In genomic region chr7:28741368-28741708, GRCm38 (mm10) we compare ENCODE assay signal across 8 mouse cellular contexts. TPM values are rescaled to one million over a fixed set of nuclear protein-coding genes. Genes with fewer than 3 reads are reported as not detected.
DNase-seq lines count a peak whose midpoint lies in the region; ATAC-seq and TF ChIP-seq lines count a peak whose summit lies in the region.

No protein-coding gene starts in this region.

- peak overlapping the region; percentile 53 for H3K4me2 ChIP-seq in CH12.LX (ENCODE audit: insufficient read depth, low read depth, poor library complexity, severe bottlenecking)
- peak overlapping the region; percentile 85 for H3K4me2 ChIP-seq in forebrain, embryonic 13.5 days
- H3K4me2 ChIP-seq in liver, embryonic 14.5 days (ENCODE audit: low read depth) = peak overlapping the region; percentile 93

- no peak for TF ChIP-seq RAD21 in CH12.LX (IDR thresholded peaks at IDR 0.05; ENCODE audit: low read depth, low read length)

- no peak for DNase-seq in heart, embryonic 10.5 days (ENCODE audit: low spot score)
- DNase-seq in heart, postnatal 36 days = no peak
- DNase-seq in CH12.LX (ENCODE audit: extremely low read depth) = no peak
- no peak for DNase-seq in liver, embryonic 14.5 days (ENCODE audit: low read depth in 3 of 3, low spot score in 3 of 3)
- no peak for DNase-seq in gastrocnemius, postnatal 14 days
- DNase-seq in B cell, adult 2 months = no peak
- no peak for DNase-seq in layer of hippocampus, adult 9-10 months (ENCODE audit: low spot score)

- peak overlapping the region; percentile 96 for H3K27ac ChIP-seq in heart, embryonic 10.5 days
- 0 out of 2 replicates have a peak overlapping the region, but pooled peaks have one; percentile 26 for H3K27ac ChIP-seq in CH12.LX (ENCODE audit: insufficient read depth, low read depth)
- H3K27ac ChIP-seq in forebrain, embryonic 13.5 days = 0 out of 2 replicates have a peak overlapping the region, but pooled peaks have one; percentile 16
- H3K27ac ChIP-seq in liver, embryonic 14.5 days = peak overlapping the region; percentile 59

- no peaks in the 10 kb centered on the region for H3K9me3 ChIP-seq in heart, embryonic 10.5 days
- peaks cover 2% of the 10 kb centered on the region for H3K9me3 ChIP-seq in CH12.LX (replicated peaks; ENCODE audit: low read length)
- H3K9me3 ChIP-seq in forebrain, embryonic 13.5 days (replicated peaks) = no peaks in the 10 kb centered on the region
- H3K9me3 ChIP-seq in liver, embryonic 14.5 days (ENCODE audit: control insufficient read depth, low read length) = no peaks in the 10 kb centered on the region

- dilution Hi-C loops in CH12.LX (cut with MboI; ENCODE audit: extremely low pct_ligation_motif_present, extremely low pct_unique_long_range_greater_than_20kb, low sequenced_read_pairs) = no loop called here

- peaks cover 15% of the 10 kb centered on the region; the same call in 1 of the 2 replicates for H3K4me1 ChIP-seq in heart, embryonic 10.5 days
- peaks cover 0 to 23% of the 10 kb centered on the region in 2 experiments; a peak in 2 of 4 replicates for H3K4me1 ChIP-seq in CH12.LX (ENCODE audit: control insufficient read depth in 1 of 2, insufficient read depth in 2 of 2)
- H3K4me1 ChIP-seq in forebrain, embryonic 13.5 days = peaks cover 13% of the 10 kb centered on the region
- peaks cover 6 to 13% of the 10 kb centered on the region in 2 experiments for H3K4me1 ChIP-seq in liver, embryonic 14.5 days (replicated peaks; ENCODE audit: control insufficient read depth in 2 of 2, insufficient read depth in 2 of 2, low read length in 1 of 2)

- intact Hi-C loops in heart, postnatal 36 days (cut with DNase I) = loop anchor here (10.0 kb wide), 1 partner anchor 563 kb away; the partner anchor contains the start of gene Dpf1
- intact Hi-C loops in gastrocnemius, postnatal 14 days (cut with DNase I; ENCODE audit: low total_unique reads) = no loop called here

- peaks cover 64% of the 10 kb centered on the region for H3K36me3 ChIP-seq in heart, embryonic 10.5 days
- peaks cover 23 to 55% of the 10 kb centered on the region in 2 experiments for H3K36me3 ChIP-seq in CH12.LX (replicated peaks in 1 of 2; ENCODE audit: control insufficient read depth in 1 of 2, insufficient read depth in 1 of 2, low read length in 1 of 2)
- peaks cover 53% of the 10 kb centered on the region for H3K36me3 ChIP-seq in forebrain, embryonic 13.5 days (ENCODE audit: poor library complexity, severe bottlenecking)
- peaks cover 3% of the 10 kb centered on the region for H3K36me3 ChIP-seq in liver, embryonic 14.5 days (replicated peaks; ENCODE audit: control insufficient read depth, insufficient read depth, low read depth)

- TF ChIP-seq CTCF in CH12.LX (conservative IDR thresholded peaks at IDR 0.05 in 1 of 2, IDR thresholded peaks at IDR 0.05 in 1 of 2; ENCODE audit: low read depth in 2 of 2, low read length in 2 of 2) = no peak
- TF ChIP-seq CTCF in liver, embryonic 14.5 days (IDR thresholded peaks at IDR 0.05; ENCODE audit: low read depth) = no peak

- H3K27me3 ChIP-seq in heart, embryonic 10.5 days (ENCODE audit: insufficient read depth, poor library complexity, severe bottlenecking) = no peaks in the 10 kb centered on the region
- no peaks in the 10 kb centered on the region for H3K27me3 ChIP-seq in CH12.LX (replicated peaks)
- H3K27me3 ChIP-seq in forebrain, embryonic 13.5 days = no peaks in the 10 kb centered on the region
- no peaks in the 10 kb centered on the region for H3K27me3 ChIP-seq in liver, embryonic 14.5 days (ENCODE audit: control insufficient read depth, insufficient read depth, low read length)

- no peaks in the 10 kb centered on the region; the same call in none of the 2 replicates for H3K79me2 ChIP-seq in CH12.LX (replicated peaks; ENCODE audit: control insufficient read depth, extremely low read depth, insufficient read depth, poor library complexity, severe bottlenecking)

- H3K4me3 ChIP-seq in heart, embryonic 10.5 days = peak overlapping the region; percentile 80
- H3K4me3 ChIP-seq in CH12.LX (replicated peaks in 1 of 3; ENCODE audit: low read depth in 2 of 3, low read length in 2 of 3, poor library complexity in 1 of 3) = peak overlapping the region; percentile 84 to 97 (median 86)
- H3K4me3 ChIP-seq in forebrain, embryonic 13.5 days = peak overlapping the region; percentile 55
- H3K4me3 ChIP-seq in liver, embryonic 14.5 days (ENCODE audit: insufficient read depth in 1 of 2, low read depth in 2 of 2, low read length in 2 of 2) = peak overlapping the region; percentile 77 to 88

- ATAC-seq in forebrain, embryonic 13.5 days = no peak
- ATAC-seq in liver, embryonic 14.5 days (ENCODE audit: insufficient read depth) = peak; percentile 22

- in situ Hi-C loops in CH12.LX (cut with MboI; ENCODE audit: low pct_ligation_motif_present, low pct_unique_long_range_greater_than_20kb, low sequenced_read_pairs) = no loop called here

- WGBS in heart, embryonic 10.5 days = 2% methylated on average over 13 of the region's 13 CpGs
- WGBS in forebrain, embryonic 13.5 days = 2% methylated on average over 13 of the region's 13 CpGs
- WGBS in liver, embryonic 14.5 days (ENCODE audit: insufficient replicate concordance) = 2% methylated on average over 13 of the region's 13 CpGs

- TF ChIP-seq EP300 in CH12.LX (IDR thresholded peaks at IDR 0.05; ENCODE audit: low read length) = no peak
- no peak for TF ChIP-seq EP300 in liver, embryonic 14.5 days (IDR thresholded peaks at IDR 0.05; ENCODE audit: low read depth)

- no peak for TF ChIP-seq POLR2A in CH12.LX (IDR thresholded peaks at IDR 0.05; ENCODE audit: low read depth, low read length)

- peak overlapping the region; percentile 95 for H3K9ac ChIP-seq in CH12.LX (ENCODE audit: insufficient read depth, low read depth)
- peak overlapping the region; percentile 82 for H3K9ac ChIP-seq in forebrain, embryonic 13.5 days
- peak overlapping the region; percentile 94 for H3K9ac ChIP-seq in liver, embryonic 14.5 days (replicated peaks)

TF ChIP-seq in CH12.LX, 34 proteins besides CTCF, POLR2A, EP300 and RAD21 (continues in another document):
- peak; percentile 77; the same call in 1 of the 2 replicates for TF ChIP-seq SIN3A (IDR thresholded peaks at IDR 0.05; ENCODE audit: low read length)
- TF ChIP-seq NRF1 (IDR thresholded peaks at IDR 0.05; ENCODE audit: low read depth, low read length) = no peak
- TF ChIP-seq MXI1 (IDR thresholded peaks at IDR 0.05; ENCODE audit: low read depth, low read length) = peak; percentile 57; the same call in 1 of the 2 replicates

RNA-seq across cellular contexts. Expression of gene Mrps12, which starts 0.3 kb away (rescaled TPM):
- polyA plus RNA-seq in heart, embryonic 10.5 days (2016; fragmentation: Nextera tagmentation; extraction: Ambion mirVana) = 132 and 168 TPM in 2 replicates
- total RNA-seq in heart, postnatal 36 days (2021) = 10 to 100 TPM; 53.9 to 54.1 TPM
- total RNA-seq in CH12.LX (2012; rRNA removed) (112 and 137 TPM in 2 replicates), CH12.LX (2014; rRNA removed) (85.9 and 91.6 TPM in 2 replicates)
- polyA plus RNA-seq in CH12.LX (2012; ENCODE audit: insufficient read length, low read depth) = 66.0 and 69.9 TPM in 2 replicates
- 107 and 122 TPM in 2 replicates for polyA plus RNA-seq in forebrain, embryonic 13.5 days (2015; fragmentation: Nextera tagmentation; extraction: Ambion mirVana)
- polyA plus RNA-seq in liver, embryonic 14.5 days (2012; rRNA removed) = 46.2 and 50.2 TPM in 2 replicates
- 82.5 and 91.0 TPM in 2 replicates for polyA plus RNA-seq in liver, embryonic 14.5 days (2014; fragmentation: Nextera tagmentation; extraction: Ambion mirVana)
- 10 to 100 TPM; 43.7 to 48.0 TPM for total RNA-seq in gastrocnemius, postnatal 14 days (2021)

RNA-seq across cellular contexts. Expression of gene Sars2, which starts 0.5 kb away (rescaled TPM):
- polyA plus RNA-seq in heart, embryonic 10.5 days (2016; fragmentation: Nextera tagmentation; extraction: Ambion mirVana) = 30.7 and 32.2 TPM in 2 replicates
- total RNA-seq in heart, postnatal 36 days (2021) = 10 to 100 TPM; 14.6 to 16.3 TPM
- 16.7 and 17.1 TPM in 2 replicates for total RNA-seq in CH12.LX (2012; rRNA removed)
- total RNA-seq in CH12.LX (2014; rRNA removed) = 10.5 and 11.7 TPM in 2 replicates
- 24.7 and 24.9 TPM in 2 replicates for polyA plus RNA-seq in CH12.LX (2012; ENCODE audit: insufficient read length, low read depth)
- 23.0 and 23.7 TPM in 2 replicates for polyA plus RNA-seq in forebrain, embryonic 13.5 days (2015; fragmentation: Nextera tagmentation; extraction: Ambion mirVana)
- 11.4 and 12.7 TPM in 2 replicates for polyA plus RNA-seq in liver, embryonic 14.5 days (2012; rRNA removed)
- polyA plus RNA-seq in liver, embryonic 14.5 days (2014; fragmentation: Nextera tagmentation; extraction: Ambion mirVana) = 9.3 and 11.3 TPM in 2 replicates
- total RNA-seq in gastrocnemius, postnatal 14 days (2021) = 10 to 100 TPM; 19.0 TPM

RNA-seq across cellular contexts. Expression of gene Ccer2, which starts 14.6 kb away (rescaled TPM):
- not detected in 2 replicates for polyA plus RNA-seq in heart, embryonic 10.5 days (2016; fragmentation: Nextera tagmentation; extraction: Ambion mirVana)
- not detected for total RNA-seq in heart, postnatal 36 days (2021)
- 0.17 TPM in 1 of 2 replicates, not detected in the other for total RNA-seq in CH12.LX (2012; rRNA removed)
- not detected in 2 replicates for total RNA-seq in CH12.LX (2014; rRNA removed)
- polyA plus RNA-seq in CH12.LX (2012; ENCODE audit: insufficient read length, low read depth) = not detected in 2 replicates
- polyA plus RNA-seq in forebrain, embryonic 13.5 days (2015; fragmentation: Nextera tagmentation; extraction: Ambion mirVana) = not detected in 2 replicates
- not detected in 2 replicates for polyA plus RNA-seq in liver, embryonic 14.5 days (2012; rRNA removed)
- polyA plus RNA-seq in liver, embryonic 14.5 days (2014; fragmentation: Nextera tagmentation; extraction: Ambion mirVana) = not detected in 2 replicates
- not detected for total RNA-seq in gastrocnemius, postnatal 14 days (2021)

RNA-seq across cellular contexts. Expression of gene Fbxo17, which starts 24.7 kb away (rescaled TPM):
- polyA plus RNA-seq in heart, embryonic 10.5 days (2016; fragmentation: Nextera tagmentation; extraction: Ambion mirVana) = 13.4 and 13.6 TPM in 2 replicates
- under 1 TPM; 0.46 to 0.53 TPM for total RNA-seq in heart, postnatal 36 days (2021)
- total RNA-seq in CH12.LX (2012; rRNA removed) = 0.13 and 0.25 TPM in 2 replicates
- total RNA-seq in CH12.LX (2014; rRNA removed) = not detected in 2 replicates
- polyA plus RNA-seq in CH12.LX (2012; ENCODE audit: insufficient read length, low read depth) = 0.26 and 0.37 TPM in 2 replicates
- polyA plus RNA-seq in forebrain, embryonic 13.5 days (2015; fragmentation: Nextera tagmentation; extraction: Ambion mirVana) = 4.4 and 5.3 TPM in 2 replicates
- polyA plus RNA-seq in liver, embryonic 14.5 days (2012; rRNA removed) = 0.68 and 0.76 TPM in 2 replicates
- polyA plus RNA-seq in liver, embryonic 14.5 days (2014; fragmentation: Nextera tagmentation; extraction: Ambion mirVana) = 0.61 and 0.93 TPM in 2 replicates
- total RNA-seq in gastrocnemius, postnatal 14 days (2021) = 1 to 10 TPM; 5.6 to 7.3 TPM

RNA-seq across cellular contexts. Expression of gene Sirt2, which starts 25.2 kb away (rescaled TPM):
- polyA plus RNA-seq in heart, embryonic 10.5 days (2016; fragmentation: Nextera tagmentation; extraction: Ambion mirVana) = 53.8 and 57.8 TPM in 2 replicates
- total RNA-seq in heart, postnatal 36 days (2021) = 10 to 100 TPM; 85.1 to 87.0 TPM
- total RNA-seq in CH12.LX (2012; rRNA removed) (66.2 and 68.3 TPM in 2 replicates), CH12.LX (2014; rRNA removed) (36.0 and 40.9 TPM in 2 replicates)
- polyA plus RNA-seq in CH12.LX (2012; ENCODE audit: insufficient read length, low read depth) = 124 and 128 TPM in 2 replicates
- 86.3 and 86.9 TPM in 2 replicates for polyA plus RNA-seq in forebrain, embryonic 13.5 days (2015; fragmentation: Nextera tagmentation; extraction: Ambion mirVana)
- 18.5 and 18.7 TPM in 2 replicates for polyA plus RNA-seq in liver, embryonic 14.5 days (2012; rRNA removed)
- polyA plus RNA-seq in liver, embryonic 14.5 days (2014; fragmentation: Nextera tagmentation; extraction: Ambion mirVana) = 21.3 and 24.2 TPM in 2 replicates
- total RNA-seq in gastrocnemius, postnatal 14 days (2021) = 10 to 100 TPM; 77.2 to 77.5 TPM

Comparison
In these comparisons a context has a peak if more than half of its experiments do, and no peak if none do; other contexts are left out.
1. H3K27ac ChIP-seq: peak in every context shown above with its lines; median percentile 96 in heart, embryonic 10.5 days; 59 in liver, embryonic 14.5 days; 26 in CH12.LX; 16 in forebrain, embryonic 13.5 days.